Mouse (Mus musculus) liver, embryonic 13.5 days (tissue): ENCODE results near the gene Ntng1. TPM values are rescaled to one million over a fixed set of nuclear protein-coding genes. Genes with fewer than 3 reads are reported as not detected.
"Not testable (repeated sequence)": the region's sequence is repeated elsewhere in the genome, so short reads cannot be mapped to it uniquely, and the experiment has no call there.

Experiments used
- ATAC-seq: fragments of 200-750 bp; cut with Nextera tagmentation; 2 replicates; pipeline ENCODE4 v1.8.0; 2017; ENCODE audit warnings: low read depth, mild to moderate bottlenecking, moderate number of reproducible peaks, moderate library complexity
- DNase-seq: peaks from one replicate; pipeline ENCODE4 v3.0.0; 2022
- H3K27ac ChIP-seq: fragments of 300-500 bp; sonication (generic); 2 replicates; pipeline ENCODE4 v1.5.1; 2015; ENCODE audit warnings: moderate library complexity, mild to moderate bottlenecking, inconsistent platforms
- H3K27me3 ChIP-seq: fragments of 300-500 bp; sonication (generic); 2 replicates; pipeline ENCODE4 v1.6.1; 2015; ENCODE audit warnings: mild to moderate bottlenecking, inconsistent platforms
- H3K36me3 ChIP-seq: fragments of 300-500 bp; sonication (generic); 2 replicates; pipeline ENCODE4 v1.6.1; 2015; ENCODE audit warnings: mild to moderate bottlenecking, inconsistent platforms
- H3K4me1 ChIP-seq: fragments of 300-500 bp; sonication (generic); replicated peaks from 2 replicates; pipeline ENCODE4 v1.6.1; 2015; ENCODE audit warnings: inconsistent platforms
- H3K4me2 ChIP-seq: fragments of 300-500 bp; sonication (generic); 2 replicates; pipeline ENCODE4 v1.6.1; 2015; ENCODE audit warnings: inconsistent platforms, mild to moderate bottlenecking, moderate library complexity
- H3K4me3 ChIP-seq: fragments of 300-500 bp; sonication (generic); replicated peaks from 2 replicates; pipeline ENCODE4 v1.5.1; 2015; ENCODE audit warnings: mild to moderate bottlenecking, inconsistent platforms
- H3K9ac ChIP-seq: fragments of 300-500 bp; sonication (generic); 2 replicates; pipeline ENCODE4 v1.6.1; 2015; ENCODE audit warnings: mild to moderate bottlenecking, inconsistent platforms
- H3K9me3 ChIP-seq: fragments of 300-500 bp; sonication (generic); replicated peaks from 2 replicates; pipeline ENCODE4 v1.6.1; 2016; ENCODE audit warnings: inconsistent platforms
- WGBS: fragments of 180-500 bp; shearing (Covaris S2); methylation state at CpG from one replicate; pipeline ENCODE4 v1.1.7; 2015; ENCODE audit not compliant: insufficient replicate concordance; 5-methylcytosine and 5-hydroxymethylcytosine counted together
- polyA plus RNA-seq: library from polyadenylated mRNA; unstranded; fragments of >200 nt; fragmentation: Nextera tagmentation; extraction: Ambion mirVana; gene quantifications from 2 replicates; pipeline ENCODE4 v1.2.1, GENCODE M21; 2015

The Ntng1 gene
- polyA plus RNA-seq, 1 experiment from 2014 or later: 0.39 TPM

- ATAC-seq (no peak), DNase-seq (no peak)
- no peak overlapping the region for H3K4me2 ChIP-seq
- no peaks in the 10 kb centered on the region for H3K36me3 ChIP-seq
- WGBS: 56% methylated on average over 14 of the region's 14 CpGs
- no peak overlapping the region for H3K4me3 ChIP-seq
- H3K9me3 ChIP-seq: no peaks in the 10 kb centered on the region
- no peak overlapping the region for H3K9ac ChIP-seq
- no peaks in the 10 kb centered on the region for H3K27me3 ChIP-seq
- no peak overlapping the region for H3K27ac ChIP-seq
- H3K4me1 ChIP-seq: no peaks in the 10 kb centered on the region
These were observed 371.7 kb downstream of the Ntng1 start for GRCm38 (mm10) chr3:109772120-109772519.

- no peaks in the 10 kb centered on the region for H3K27me3 ChIP-seq
- H3K4me2 ChIP-seq: no peak overlapping the region
- no peak overlapping the region for H3K9ac ChIP-seq
- H3K9me3 ChIP-seq: no peaks in the 10 kb centered on the region
- WGBS: 61% methylated on average over 3 of the region's 3 CpGs
- no peak overlapping the region for H3K27ac ChIP-seq
- no peaks in the 10 kb centered on the region for H3K36me3 ChIP-seq
- ATAC-seq (no peak), DNase-seq (no peak)
- no peak overlapping the region for H3K4me3 ChIP-seq
- no peaks in the 10 kb centered on the region for H3K4me1 ChIP-seq
These were observed 376.9 kb downstream of the Ntng1 start for GRCm38 (mm10) chr3:109766939-109767338.

GRCm38 (mm10) chr3:109765608-109766007 lies 378.2 kb downstream of the Ntng1 start:
- ATAC-seq: no peak
- WGBS: 53% methylated on average over 2 of the region's 2 CpGs

GRCm38 (mm10) chr3:109765141-109765540 lies 378.7 kb downstream of the Ntng1 start:
- H3K27ac ChIP-seq: no peak overlapping the region
- WGBS: 49% methylated on average over 4 of the region's 4 CpGs
- ATAC-seq: no peak

More at GRCm38 (mm10) chr3:109765608-109766007, 378.2 kb downstream of the Ntng1 start:
- no peak overlapping the region for H3K4me3 ChIP-seq
- no peaks in the 10 kb centered on the region for H3K9me3 ChIP-seq
- no peak for DNase-seq
- H3K27ac ChIP-seq: no peak overlapping the region
- no peaks in the 10 kb centered on the region for H3K4me1 ChIP-seq
- no peaks in the 10 kb centered on the region for H3K36me3 ChIP-seq
- H3K4me2 ChIP-seq: no peak overlapping the region
- H3K9ac ChIP-seq: no peak overlapping the region
- no peaks in the 10 kb centered on the region for H3K27me3 ChIP-seq

GRCm38 (mm10) chr3:109756426-109756825 lies 387.4 kb downstream of the Ntng1 start:
- Histone ChIP-seq H3K4me1 (no peaks in the 10 kb centered on the region), H3K36me3 (no peaks in the 10 kb centered on the region), H3K4me2 (no peak overlapping the region), H3K9me3 (no peaks in the 10 kb centered on the region), H3K9ac (no peak overlapping the region), H3K27me3 (no peaks in the 10 kb centered on the region), H3K27ac (no peak overlapping the region), H3K4me3 (no peak overlapping the region)
- DNase-seq: no peak
- ATAC-seq: no peak
- 77% methylated on average over 2 of the region's 2 CpGs for WGBS

More at GRCm38 (mm10) chr3:109765141-109765540, 378.7 kb downstream of the Ntng1 start:
- Histone ChIP-seq H3K4me3 (no peak overlapping the region), H3K9me3 (no peaks in the 10 kb centered on the region), H3K4me2 (no peak overlapping the region), H3K27me3 (no peaks in the 10 kb centered on the region), H3K36me3 (no peaks in the 10 kb centered on the region), H3K4me1 (no peaks in the 10 kb centered on the region), H3K9ac (no peak overlapping the region)
- DNase-seq: no peak

GRCm38 (mm10) chr3:109747593-109747992 lies 396.2 kb downstream of the Ntng1 start:
- not testable (repeated sequence) for H3K4me1 ChIP-seq, H3K27me3 ChIP-seq, H3K4me3 ChIP-seq, H3K9me3 ChIP-seq, H3K4me2 ChIP-seq, DNase-seq, ATAC-seq, H3K36me3 ChIP-seq, H3K9ac ChIP-seq, H3K27ac ChIP-seq
- 17% methylated on average over 3 of the region's 3 CpGs for WGBS

- no peak for ATAC-seq
- Histone ChIP-seq H3K9me3 (no peaks in the 10 kb centered on the region), H3K4me3 (no peak overlapping the region)
These were observed 403.2 kb downstream of the Ntng1 start for GRCm38 (mm10) chr3:109740466-109741102.

GRCm38 (mm10) chr3:109732327-109733182 lies 411.3 kb downstream of the Ntng1 start:
- Histone ChIP-seq H3K9me3 (no peaks in the 10 kb centered on the region), H3K27ac (no peak overlapping the region), H3K4me2 (no peak overlapping the region), H3K9ac (no peak overlapping the region), H3K27me3 (no peaks in the 10 kb centered on the region), H3K36me3 (no peaks in the 10 kb centered on the region), H3K4me3 (no peak overlapping the region), H3K4me1 (no peaks in the 10 kb centered on the region)
- WGBS: 39% methylated on average over 10 of the region's 10 CpGs
- no peak for DNase-seq
- no peak for ATAC-seq

More at GRCm38 (mm10) chr3:109740466-109741102, 403.2 kb downstream of the Ntng1 start:
- H3K27me3 ChIP-seq: no peaks in the 10 kb centered on the region
- no peak overlapping the region for H3K9ac ChIP-seq
- 45% methylated on average over 2 of the region's 2 CpGs for WGBS
- DNase-seq: no peak
- H3K4me1 ChIP-seq: no peaks in the 10 kb centered on the region
- no peaks in the 10 kb centered on the region for H3K36me3 ChIP-seq
- no peak overlapping the region for H3K27ac ChIP-seq
- H3K4me2 ChIP-seq: no peak overlapping the region

- no peak overlapping the region for H3K4me2 ChIP-seq
- no peak overlapping the region for H3K4me3 ChIP-seq
- H3K9me3 ChIP-seq: no peaks in the 10 kb centered on the region
- ATAC-seq (no peak), DNase-seq (no peak)
- WGBS: 68% methylated on average over 5 of the region's 5 CpGs
- H3K36me3 ChIP-seq: no peaks in the 10 kb centered on the region
- no peak overlapping the region for H3K27ac ChIP-seq
- no peaks in the 10 kb centered on the region for H3K4me1 ChIP-seq
- no peaks in the 10 kb centered on the region for H3K27me3 ChIP-seq
- no peak overlapping the region for H3K9ac ChIP-seq
These were observed 412.1 kb downstream of the Ntng1 start for GRCm38 (mm10) chr3:109731592-109732230.
